Mouse (Mus musculus): Measurements from ENCODE around the gene Rtn4. TPM values are rescaled to one million over a fixed set of nuclear protein-coding genes. Genes with fewer than 3 reads are reported as not detected.

Rtn4 gene
- polyA plus RNA-seq, 1 experiment = 108 TPM

DNA sequence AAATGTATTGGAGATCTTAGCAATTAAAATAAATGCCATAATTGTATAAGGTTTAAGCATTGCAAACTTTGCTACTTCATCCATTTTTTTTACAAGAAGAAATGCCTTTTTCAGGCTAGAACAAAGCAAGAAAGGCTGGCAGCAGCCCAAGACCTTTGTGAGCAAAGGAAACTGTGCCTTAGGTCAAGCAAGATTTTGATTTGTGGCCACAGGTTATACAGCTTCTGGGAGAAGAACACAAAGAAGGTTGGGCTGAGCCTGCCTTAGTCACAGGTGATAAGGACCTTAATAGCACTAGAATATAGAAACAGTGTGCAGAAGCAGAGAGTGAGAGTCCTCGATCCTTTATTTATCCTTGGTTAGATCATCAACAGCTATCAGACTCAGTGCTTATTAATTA is 79.5 kb downstream of the Rtn4 start:
- no peak overlapping the region for H3K4me3 ChIP-seq (replicated peaks; ENCODE audit: extremely low read depth, low read depth, low read length)
- WGBS = 56% methylated on average over 1 of the region's 1 CpGs
- no peak for DNase-seq
- H3K4me1 ChIP-seq (ENCODE audit: control insufficient read depth, insufficient read depth, low read length) = no peaks in the 10 kb centered on the region
- TF ChIP-seq POLR2A (IDR thresholded peaks at IDR 0.05; ENCODE audit: borderline replicate concordance, extremely low read depth, low read depth, low read length) = no peak
- TF ChIP-seq CTCF (IDR thresholded peaks at IDR 0.05; ENCODE audit: insufficient read depth, low read length) = no peak

DNA sequence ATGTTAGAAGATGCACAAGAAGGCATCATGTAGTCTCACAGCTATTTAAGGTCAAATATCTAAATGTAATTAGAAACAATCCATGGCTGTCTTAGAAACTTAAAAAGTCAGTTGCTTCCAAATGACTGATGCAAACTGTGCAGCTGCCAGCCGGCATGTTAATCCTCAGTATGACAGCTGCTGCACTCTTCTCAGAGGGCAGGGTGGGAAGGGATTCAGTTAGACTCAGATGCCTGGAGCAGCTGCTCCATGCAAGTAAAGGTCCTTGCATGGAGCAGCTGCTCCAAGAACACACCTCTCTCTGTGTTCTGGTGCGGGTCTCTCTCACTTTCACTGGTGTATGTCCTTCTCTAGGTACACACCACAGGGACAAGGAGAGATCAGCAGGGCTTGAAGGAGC is 81.5 kb downstream of the Rtn4 start:
- WGBS = 56% methylated on average over 2 of the region's 2 CpGs

DNA sequence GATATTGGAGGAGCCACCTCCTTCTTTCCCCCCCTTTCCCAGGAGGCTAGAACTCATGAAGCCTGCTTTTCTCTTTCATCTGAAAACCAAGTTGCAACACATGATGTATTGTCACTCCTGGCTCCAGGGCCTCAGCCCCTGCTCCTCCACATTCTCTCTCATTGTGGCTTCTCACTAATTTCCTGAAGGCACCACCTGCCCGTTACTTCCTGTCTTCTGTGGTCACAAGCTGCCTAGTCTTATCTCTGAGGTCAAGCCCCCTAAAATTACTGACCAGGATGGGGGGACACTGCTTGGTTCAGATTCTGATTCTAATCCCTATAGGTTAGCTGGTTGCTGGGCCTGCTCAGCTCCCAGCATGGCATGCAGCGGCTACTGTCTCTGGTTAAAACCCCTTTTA is 82.0 kb downstream of the Rtn4 start:
- Histone ChIP-seq H3K4me3 (replicated peaks; ENCODE audit: extremely low read depth, low read depth, low read length) (no peak overlapping the region), H3K4me1 (ENCODE audit: control insufficient read depth, insufficient read depth, low read length) (no peaks in the 10 kb centered on the region)
- WGBS = 69% methylated on average over 2 of the region's 2 CpGs
- DNase-seq = no peak
- no peak for TF ChIP-seq CTCF (IDR thresholded peaks at IDR 0.05; ENCODE audit: insufficient read depth, low read length)
- no peak for TF ChIP-seq POLR2A (IDR thresholded peaks at IDR 0.05; ENCODE audit: borderline replicate concordance, extremely low read depth, low read depth, low read length)

More for the DNA sequence above, 81.5 kb downstream of the Rtn4 start:
- H3K4me3 ChIP-seq (replicated peaks; ENCODE audit: extremely low read depth, low read depth, low read length) = no peak overlapping the region
- no peak for DNase-seq
- TF ChIP-seq POLR2A (IDR thresholded peaks at IDR 0.05; ENCODE audit: borderline replicate concordance, extremely low read depth, low read depth, low read length) (no peak), CTCF (IDR thresholded peaks at IDR 0.05; ENCODE audit: insufficient read depth, low read length) (no peak)
- no peaks in the 10 kb centered on the region for H3K4me1 ChIP-seq (ENCODE audit: control insufficient read depth, insufficient read depth, low read length)

DNA sequence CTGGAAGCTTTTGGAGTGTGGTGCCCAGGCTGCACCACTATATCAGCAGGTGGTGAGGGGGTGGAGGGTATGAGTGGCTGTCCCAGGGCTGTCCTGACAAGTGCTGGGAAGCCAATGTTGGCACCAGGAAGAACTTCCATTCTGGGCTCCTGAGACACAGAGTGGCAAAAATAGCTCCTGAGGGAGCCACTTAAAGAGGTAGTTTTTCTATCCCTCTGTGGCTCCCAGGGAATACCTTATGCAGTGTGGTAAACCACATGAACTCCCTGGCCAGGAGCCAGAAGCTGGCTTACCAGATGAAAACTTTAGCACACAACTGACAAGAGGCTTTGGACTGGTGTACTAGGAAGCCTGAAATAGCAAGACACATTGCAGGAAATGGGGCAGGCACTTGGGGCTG is 85.2 kb downstream of the Rtn4 start:
- DNase-seq = no peak
- no peak for TF ChIP-seq POLR2A (IDR thresholded peaks at IDR 0.05; ENCODE audit: borderline replicate concordance, extremely low read depth, low read depth, low read length)
- TF ChIP-seq CTCF (IDR thresholded peaks at IDR 0.05; ENCODE audit: insufficient read depth, low read length) = no peak
- no peak overlapping the region for H3K4me3 ChIP-seq (replicated peaks; ENCODE audit: extremely low read depth, low read depth, low read length)
- H3K4me1 ChIP-seq (ENCODE audit: control insufficient read depth, insufficient read depth, low read length) = no peaks in the 10 kb centered on the region

DNA sequence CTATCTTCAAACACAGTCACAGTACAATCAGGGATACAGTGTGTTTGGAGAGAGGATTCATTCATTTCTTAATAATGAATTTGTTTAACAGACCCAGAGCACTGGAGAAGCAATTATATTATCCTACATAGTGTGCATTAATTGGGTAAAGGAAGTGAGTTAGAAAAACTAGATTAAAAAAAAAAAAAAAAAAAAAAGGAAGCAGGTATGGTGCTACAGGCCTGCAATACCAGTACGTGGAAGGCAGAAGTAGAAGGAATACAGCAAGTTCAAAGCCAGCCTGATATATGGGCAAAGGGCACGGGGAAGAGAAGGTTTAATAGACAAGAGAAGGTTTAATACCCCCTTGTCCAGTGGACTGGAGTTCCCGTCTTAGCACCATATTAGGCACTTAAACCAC is 86.2 kb downstream of the Rtn4 start:
- DNase-seq = no peak
- H3K4me1 ChIP-seq (ENCODE audit: control insufficient read depth, insufficient read depth, low read length) = no peaks in the 10 kb centered on the region
- TF ChIP-seq POLR2A (IDR thresholded peaks at IDR 0.05; ENCODE audit: borderline replicate concordance, extremely low read depth, low read depth, low read length) = no peak
- TF ChIP-seq CTCF (IDR thresholded peaks at IDR 0.05; ENCODE audit: insufficient read depth, low read length) = no peak
- H3K4me3 ChIP-seq (replicated peaks; ENCODE audit: extremely low read depth, low read depth, low read length) = no peak overlapping the region
- 71% methylated on average over 3 of the region's 3 CpGs for WGBS

DNA sequence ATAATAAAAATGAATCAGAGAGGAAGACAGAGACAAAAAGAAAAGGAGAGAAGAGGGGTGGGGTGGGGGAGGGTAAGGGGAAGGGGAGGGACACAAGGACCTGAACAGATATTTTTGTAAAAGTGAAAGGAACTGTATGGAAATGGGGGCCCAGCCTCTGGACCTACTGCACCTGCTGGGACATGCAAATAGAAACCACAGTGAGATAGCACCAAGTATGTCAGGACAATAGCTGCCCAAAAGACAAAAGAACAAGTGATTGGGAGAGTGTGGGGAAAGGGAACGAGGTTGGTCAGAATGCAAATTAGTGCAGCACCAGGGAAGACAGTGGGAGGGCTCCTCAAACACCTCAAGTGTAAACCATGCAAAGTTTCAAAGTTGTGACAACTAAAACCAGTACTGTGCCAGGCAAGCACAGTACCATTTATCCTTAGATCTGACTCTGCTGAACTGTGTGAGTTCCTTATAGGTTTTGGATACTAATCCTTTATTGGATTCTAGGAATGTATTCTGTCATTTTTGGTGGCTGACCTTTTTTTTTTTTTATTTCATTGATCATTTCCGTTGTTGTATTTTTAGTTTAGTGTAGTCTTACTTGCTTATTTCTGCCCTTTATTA is 86.8 kb downstream of the Rtn4 start:
- 68% methylated on average over 2 of the region's 2 CpGs for WGBS
- H3K4me3 ChIP-seq (replicated peaks; ENCODE audit: extremely low read depth, low read depth, low read length) = no peak overlapping the region
- TF ChIP-seq POLR2A (IDR thresholded peaks at IDR 0.05; ENCODE audit: borderline replicate concordance, extremely low read depth, low read depth, low read length) (no peak), CTCF (IDR thresholded peaks at IDR 0.05; ENCODE audit: insufficient read depth, low read length) (no peak)
- H3K4me1 ChIP-seq (ENCODE audit: control insufficient read depth, insufficient read depth, low read length) = no peaks in the 10 kb centered on the region
- DNase-seq = no peak

DNA sequence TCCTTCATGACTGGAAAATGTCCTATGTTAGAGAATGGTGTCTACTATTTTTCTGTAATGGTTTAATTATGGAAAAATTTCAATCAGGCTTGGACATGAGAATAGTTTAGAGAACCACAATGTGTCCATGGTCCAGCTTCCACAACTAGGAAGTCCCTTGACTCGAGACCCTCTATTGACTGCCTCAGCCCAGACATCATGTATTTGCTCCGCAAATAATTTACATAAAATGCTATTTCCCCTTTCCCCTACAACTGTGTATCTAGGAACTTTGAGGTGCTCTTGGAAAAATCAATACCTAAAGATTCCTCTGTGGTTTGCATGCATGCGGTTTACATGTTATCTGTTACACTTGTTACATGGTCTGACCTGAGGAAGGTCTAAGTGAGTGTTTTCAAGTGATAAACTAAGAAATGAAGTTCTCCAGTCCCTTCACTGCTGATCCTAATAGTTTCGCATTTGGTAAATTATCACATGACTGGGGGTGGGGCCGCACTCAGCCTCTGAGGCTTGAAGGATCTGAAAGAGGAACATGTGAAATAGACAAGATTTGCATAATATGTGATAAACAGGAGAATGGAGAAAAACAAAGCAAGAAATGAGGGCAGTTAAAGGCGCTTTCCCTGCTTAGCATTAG is 94.0 kb downstream of the Rtn4 start:
- no peak for TF ChIP-seq POLR2A (IDR thresholded peaks at IDR 0.05; ENCODE audit: borderline replicate concordance, extremely low read depth, low read depth, low read length)
- TF ChIP-seq CTCF (IDR thresholded peaks at IDR 0.05; ENCODE audit: insufficient read depth, low read length) = no peak
- WGBS = 76% methylated on average over 6 of the region's 6 CpGs
- no peaks in the 10 kb centered on the region for H3K4me1 ChIP-seq (ENCODE audit: control insufficient read depth, insufficient read depth, low read length)
- no peak for DNase-seq
- no peak overlapping the region for H3K4me3 ChIP-seq (replicated peaks; ENCODE audit: extremely low read depth, low read depth, low read length)

DNA sequence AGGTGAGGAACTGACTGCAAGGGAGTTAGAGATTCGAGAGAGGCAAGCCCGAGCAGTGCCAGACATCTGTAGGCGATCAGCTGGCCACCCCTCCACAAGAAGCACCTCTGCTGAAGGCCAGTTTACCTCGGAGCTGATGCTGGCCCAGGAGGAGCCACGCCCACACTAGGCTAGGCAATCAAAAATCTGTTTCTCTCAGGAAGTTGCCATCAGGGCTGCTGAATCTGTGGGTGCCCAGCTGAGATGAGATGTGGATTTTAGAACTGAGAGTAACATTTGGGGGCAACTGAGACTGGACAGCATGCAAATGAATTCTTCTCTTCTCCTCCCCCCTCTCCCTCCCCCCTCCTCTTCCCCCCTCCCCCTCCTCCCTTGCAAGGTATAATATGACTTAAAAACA is 94.7 kb downstream of the Rtn4 start:
- WGBS = 18% methylated on average over 5 of the region's 5 CpGs
- H3K4me3 ChIP-seq (replicated peaks; ENCODE audit: extremely low read depth, low read depth, low read length) = no peak overlapping the region
- no peak for TF ChIP-seq POLR2A (IDR thresholded peaks at IDR 0.05; ENCODE audit: borderline replicate concordance, extremely low read depth, low read depth, low read length)
- TF ChIP-seq CTCF (IDR thresholded peaks at IDR 0.05; ENCODE audit: insufficient read depth, low read length) = no peak
- DNase-seq = no peak
- H3K4me1 ChIP-seq (ENCODE audit: control insufficient read depth, insufficient read depth, low read length) = no peaks in the 10 kb centered on the region

DNA sequence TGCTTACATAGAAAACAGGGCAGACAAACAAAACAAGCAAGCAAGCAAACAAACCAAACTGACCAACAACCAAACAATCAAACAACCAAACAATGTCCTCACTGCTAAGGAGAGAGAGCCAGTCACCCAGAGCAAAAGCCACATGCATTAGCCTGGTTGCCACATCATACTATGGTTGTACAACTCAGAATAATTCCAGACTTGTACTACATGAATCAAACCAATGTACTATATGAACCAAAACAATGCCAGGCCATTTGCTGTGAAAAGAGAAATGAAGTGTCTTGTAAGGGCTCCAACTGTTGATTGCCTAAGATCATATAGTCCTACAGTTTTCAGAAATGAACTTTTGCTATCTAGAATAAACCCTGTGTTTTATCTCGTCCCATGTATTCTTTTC is 95.8 kb downstream of the Rtn4 start:
- Histone ChIP-seq H3K4me1 (ENCODE audit: control insufficient read depth, insufficient read depth, low read length) (no peaks in the 10 kb centered on the region), H3K4me3 (replicated peaks; ENCODE audit: extremely low read depth, low read depth, low read length) (no peak overlapping the region)
- DNase-seq = no peak
- no peak for TF ChIP-seq CTCF (IDR thresholded peaks at IDR 0.05; ENCODE audit: insufficient read depth, low read length)
- TF ChIP-seq POLR2A (IDR thresholded peaks at IDR 0.05; ENCODE audit: borderline replicate concordance, extremely low read depth, low read depth, low read length) = no peak
- 52% methylated on average over 1 of the region's 1 CpGs for WGBS

DNA sequence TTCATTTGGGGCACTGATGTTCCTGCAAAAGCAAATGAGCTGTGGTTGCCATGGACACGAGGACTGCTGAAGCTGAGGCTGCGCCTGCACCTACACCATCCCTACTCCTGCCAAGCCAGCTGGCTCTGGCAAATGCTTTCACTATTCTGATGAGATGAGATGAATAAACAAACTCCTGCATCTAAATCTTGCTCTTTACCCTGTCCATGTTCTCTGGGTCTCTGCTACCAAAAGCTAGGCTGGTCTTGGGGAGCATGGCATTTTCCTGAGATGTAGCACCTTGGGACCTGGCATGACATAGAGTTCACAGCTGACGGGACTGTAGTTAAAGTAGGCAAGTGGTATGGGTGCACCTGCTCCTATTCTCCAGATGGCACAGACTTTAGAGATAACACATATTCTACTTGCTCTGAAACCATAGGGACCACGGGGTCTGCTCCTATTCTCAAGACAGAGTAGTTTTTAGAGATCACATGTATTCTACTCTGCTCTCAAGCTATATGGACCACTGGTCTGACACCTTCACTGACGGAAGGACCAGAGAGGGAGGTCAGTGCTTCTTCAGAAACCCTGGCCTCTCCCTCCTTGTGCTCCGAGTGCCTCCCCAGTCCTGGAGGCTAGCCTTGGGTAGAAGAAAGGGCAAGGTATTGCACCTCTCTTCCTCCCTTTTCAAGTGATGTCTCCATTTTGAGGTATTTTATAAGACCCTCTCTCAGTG is 96.3 kb downstream of the Rtn4 start:
- Histone ChIP-seq H3K4me1 (ENCODE audit: control insufficient read depth, insufficient read depth, low read length) (no peaks in the 10 kb centered on the region), H3K4me3 (replicated peaks; ENCODE audit: extremely low read depth, low read depth, low read length) (no peak overlapping the region)
- TF ChIP-seq POLR2A (IDR thresholded peaks at IDR 0.05; ENCODE audit: borderline replicate concordance, extremely low read depth, low read depth, low read length) (no peak), CTCF (IDR thresholded peaks at IDR 0.05; ENCODE audit: insufficient read depth, low read length) (no peak)
- 72% methylated on average over 6 of the region's 6 CpGs for WGBS
- DNase-seq = no peak

Measured in lung, adult 2 months (tissue).